Mouse (Mus musculus): ENCODE results near the gene Srr. TPM values are rescaled to one million over a fixed set of nuclear protein-coding genes. Genes with fewer than 3 reads are reported as not detected.

Srr gene
- polyA plus RNA-seq, 1 experiment from 2014 or later, result 4.9 TPM

GRCm38 (mm10) chr11:74870544-74870943, 55.2 kb downstream of the Srr start:
- Histone ChIP-seq H3K4me1 (peaks cover 5% of the 10 kb centered on the region; the same call in 1 of the 2 replicates), H3K4me3 (no peak overlapping the region), H3K9ac (no peak overlapping the region), H3K4me2 (no peak overlapping the region), H3K36me3 (0 out of 2 replicates have a peak, but pooled peaks cover 7% of the 10 kb centered on the region), H3K9me3 (replicated peaks) (no peaks in the 10 kb centered on the region), H3K27me3 (replicated peaks) (0 out of 2 replicates have a peak, but pooled peaks cover 4% of the 10 kb centered on the region), H3K27ac (no peak overlapping the region)
- no peak for ATAC-seq
- 58% methylated on average over 4 of the region's 4 CpGs for WGBS (ENCODE audit: insufficient replicate concordance)

GRCm38 (mm10) chr11:74869603-74870002, 56.1 kb downstream of the Srr start:
- WGBS (ENCODE audit: insufficient replicate concordance), result 77% methylated on average over 6 of the region's 6 CpGs
- H3K9me3 ChIP-seq (replicated peaks), result no peaks in the 10 kb centered on the region
- peaks cover 2% of the 10 kb centered on the region; the same call in 1 of the 2 replicates for H3K4me1 ChIP-seq
- no peak overlapping the region for H3K4me3 ChIP-seq
- no peak for ATAC-seq
- H3K36me3 ChIP-seq, result 0 out of 2 replicates have a peak, but pooled peaks cover 7% of the 10 kb centered on the region
- no peak overlapping the region for H3K27ac ChIP-seq
- no peak overlapping the region for H3K9ac ChIP-seq
- 0 out of 2 replicates have a peak, but pooled peaks cover 2% of the 10 kb centered on the region for H3K27me3 ChIP-seq (replicated peaks)
- H3K4me2 ChIP-seq, result no peak overlapping the region

- Histone ChIP-seq H3K36me3 (0 out of 2 replicates have a peak, but pooled peaks cover 7% of the 10 kb centered on the region), H3K9me3 (replicated peaks) (no peaks in the 10 kb centered on the region), H3K9ac (no peak overlapping the region)
These were observed 57.5 kb downstream of the Srr start for GRCm38 (mm10) chr11:74868046-74868760.

DNA sequence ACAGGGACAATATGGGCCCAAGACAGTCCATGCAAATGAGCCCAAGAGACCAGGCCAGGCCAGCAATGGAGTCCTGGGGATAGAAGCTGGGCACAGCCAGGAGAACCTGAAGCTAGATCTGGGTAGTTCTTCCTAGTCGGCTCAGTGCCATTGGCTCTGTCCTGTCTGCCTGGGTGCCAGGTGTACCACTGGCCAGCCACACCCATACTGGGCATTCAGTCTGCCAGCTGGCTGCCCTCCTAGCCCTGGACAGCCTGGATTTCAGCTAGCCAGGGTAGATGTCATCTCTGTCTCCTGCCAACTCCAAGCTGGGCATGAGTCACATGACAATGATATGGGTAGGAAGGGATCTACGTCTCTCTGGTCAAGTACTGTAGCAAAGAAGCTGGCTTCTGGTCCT, 58.6 kb downstream of the Srr start:
- Histone ChIP-seq H3K27ac (no peak overlapping the region), H3K27me3 (replicated peaks) (no peaks in the 10 kb centered on the region), H3K4me1 (no peaks in the 10 kb centered on the region), H3K9me3 (replicated peaks) (no peaks in the 10 kb centered on the region), H3K4me2 (no peak overlapping the region), H3K4me3 (no peak overlapping the region), H3K36me3 (0 out of 2 replicates have a peak, but pooled peaks cover 7% of the 10 kb centered on the region), H3K9ac (no peak overlapping the region)
- ATAC-seq, result no peak
- WGBS (ENCODE audit: insufficient replicate concordance), result 69% methylated on average over 2 of the region's 2 CpGs

More at GRCm38 (mm10) chr11:74868046-74868760, 57.5 kb downstream of the Srr start:
- H3K4me2 ChIP-seq, result no peak overlapping the region
- H3K27me3 ChIP-seq (replicated peaks), result no peaks in the 10 kb centered on the region
- H3K4me1 ChIP-seq, result no peaks in the 10 kb centered on the region
- no peak overlapping the region for H3K27ac ChIP-seq
- ATAC-seq, result no peak
- H3K4me3 ChIP-seq, result no peak overlapping the region
- 79% methylated on average over 13 of the region's 13 CpGs for WGBS (ENCODE audit: insufficient replicate concordance)

DNA sequence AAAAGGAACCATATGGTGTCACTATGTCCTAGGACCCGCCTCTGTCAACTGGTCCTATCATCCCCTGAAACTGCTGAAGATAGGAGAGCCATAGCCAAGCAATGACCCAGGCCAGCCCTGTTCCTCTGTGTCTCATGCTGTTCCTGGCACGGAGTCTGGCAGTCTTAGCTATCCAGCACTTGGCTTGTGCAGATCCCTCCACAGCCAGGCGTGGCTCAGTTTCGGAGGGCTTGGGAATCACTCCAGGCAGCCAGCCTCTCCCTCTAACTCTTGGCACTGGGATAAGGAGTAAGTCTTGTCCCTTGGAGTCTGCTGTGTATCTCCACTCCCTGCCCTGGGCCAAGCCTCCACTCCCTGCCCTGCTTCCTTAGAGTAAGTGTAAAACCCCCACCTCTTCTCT, 59.1 kb downstream of the Srr start:
- 73% methylated on average over 4 of the region's 4 CpGs for WGBS (ENCODE audit: insufficient replicate concordance)
- Histone ChIP-seq H3K9me3 (replicated peaks) (no peaks in the 10 kb centered on the region), H3K4me2 (no peak overlapping the region), H3K4me1 (no peaks in the 10 kb centered on the region), H3K9ac (no peak overlapping the region), H3K36me3 (0 out of 2 replicates have a peak, but pooled peaks cover 7% of the 10 kb centered on the region), H3K27me3 (replicated peaks) (no peaks in the 10 kb centered on the region), H3K27ac (no peak overlapping the region), H3K4me3 (no peak overlapping the region)
- no peak for ATAC-seq

DNA sequence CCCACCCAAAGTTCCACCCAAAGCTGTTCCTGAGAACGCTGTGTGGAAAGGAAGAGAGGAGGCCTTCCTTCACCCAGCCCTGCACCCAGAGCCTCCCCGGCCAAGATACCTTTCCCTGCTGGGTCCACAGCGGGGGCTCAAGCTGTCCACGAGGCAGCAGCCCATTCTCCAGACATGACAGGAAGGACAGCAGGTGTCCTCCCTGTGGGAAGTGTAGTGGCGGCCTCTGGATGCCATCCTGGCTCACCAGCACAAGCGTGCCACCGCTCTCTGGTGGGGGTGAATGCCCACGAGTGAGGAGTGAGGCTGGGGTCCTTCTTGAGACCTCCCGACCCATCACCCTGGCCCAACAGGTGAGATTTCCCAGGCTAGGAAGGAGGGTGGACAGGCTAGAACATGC, 60.5 kb downstream of the Srr start:
- no peak for ATAC-seq
- Histone ChIP-seq H3K27me3 (replicated peaks) (no peaks in the 10 kb centered on the region), H3K4me3 (no peak overlapping the region), H3K9me3 (replicated peaks) (no peaks in the 10 kb centered on the region), H3K27ac (no peak overlapping the region), H3K4me2 (no peak overlapping the region), H3K9ac (no peak overlapping the region), H3K4me1 (no peaks in the 10 kb centered on the region), H3K36me3 (0 out of 2 replicates have a peak, but pooled peaks cover 7% of the 10 kb centered on the region)
- WGBS (ENCODE audit: insufficient replicate concordance), result 77% methylated on average over 9 of the region's 9 CpGs

DNA sequence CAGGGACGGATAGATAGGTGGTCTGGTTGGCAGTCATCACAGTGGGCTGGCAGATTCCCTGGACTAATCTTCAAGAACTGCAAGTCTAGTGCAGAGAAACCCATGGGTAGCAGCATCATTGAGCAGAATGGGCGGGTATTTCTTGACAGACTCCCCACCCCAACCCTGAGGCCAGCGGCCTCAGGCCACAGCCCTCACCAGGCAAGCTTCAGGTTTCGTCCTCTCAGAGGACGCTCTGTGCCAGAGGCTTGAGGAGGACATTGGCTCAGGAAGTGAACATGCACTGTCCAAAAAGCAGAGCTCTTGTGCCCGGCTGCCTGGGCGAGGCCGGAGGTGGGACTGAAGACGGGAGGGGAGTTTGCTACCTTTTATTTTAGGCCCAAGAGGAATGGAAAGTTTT, 61.3 kb downstream of the Srr start:
- WGBS (ENCODE audit: insufficient replicate concordance), result 82% methylated on average over 9 of the region's 9 CpGs
- H3K4me1 ChIP-seq, result no peaks in the 10 kb centered on the region

DNA sequence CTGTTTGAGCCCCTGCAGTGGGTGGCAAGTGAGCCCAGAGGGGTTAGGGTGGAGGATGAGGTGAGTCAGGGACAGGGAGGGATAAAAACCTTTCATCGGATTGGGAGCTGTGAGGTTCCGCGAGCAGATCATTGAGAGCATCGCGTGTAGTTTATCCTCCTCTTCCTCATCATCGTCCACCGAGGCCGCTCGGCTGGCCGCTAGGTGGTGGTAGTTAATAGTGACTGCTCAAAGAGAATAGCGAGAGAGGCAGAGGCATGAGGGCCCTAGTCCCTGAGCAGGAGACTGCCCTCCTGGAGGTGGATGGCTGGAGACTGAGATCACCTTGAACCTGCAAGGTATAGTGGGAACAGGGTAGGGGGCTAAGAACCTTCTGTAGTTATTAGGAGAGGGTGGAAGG, 62.3 kb downstream of the Srr start:
- no peak for ATAC-seq
- Histone ChIP-seq H3K9me3 (replicated peaks) (no peaks in the 10 kb centered on the region), H3K9ac (no peak overlapping the region), H3K4me1 (no peaks in the 10 kb centered on the region), H3K36me3 (0 out of 2 replicates have a peak, but pooled peaks cover 7% of the 10 kb centered on the region), H3K27me3 (replicated peaks) (no peaks in the 10 kb centered on the region), H3K4me3 (no peak overlapping the region), H3K27ac (no peak overlapping the region), H3K4me2 (no peak overlapping the region)
- 28% methylated on average over 11 of the region's 11 CpGs for WGBS (ENCODE audit: insufficient replicate concordance)

More for the DNA sequence above, 61.3 kb downstream of the Srr start:
- Histone ChIP-seq H3K27ac (no peak overlapping the region), H3K9me3 (replicated peaks) (no peaks in the 10 kb centered on the region), H3K36me3 (0 out of 2 replicates have a peak, but pooled peaks cover 7% of the 10 kb centered on the region), H3K27me3 (replicated peaks) (no peaks in the 10 kb centered on the region), H3K4me2 (no peak overlapping the region), H3K9ac (no peak overlapping the region), H3K4me3 (no peak overlapping the region)
- ATAC-seq, result no peak

DNA sequence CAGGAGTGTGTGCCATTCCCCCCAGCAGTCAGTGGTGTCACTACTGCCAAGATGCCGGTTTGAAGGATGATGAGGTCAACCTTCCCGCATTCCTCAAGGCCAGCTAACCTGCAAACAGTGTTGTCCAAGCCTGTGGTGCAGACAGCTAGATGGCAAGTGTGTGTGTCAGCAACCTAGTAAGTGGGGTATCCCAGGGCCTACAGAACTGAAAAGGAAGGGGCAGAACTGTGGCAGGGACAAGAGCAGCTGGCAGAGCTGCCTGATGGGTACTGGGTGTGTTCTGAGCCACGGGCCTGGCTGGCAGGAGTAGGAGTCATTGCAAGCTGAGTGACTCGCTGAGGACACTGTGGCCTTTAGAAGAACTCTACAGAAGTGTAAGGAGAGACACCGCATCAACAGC, 63.6 kb downstream of the Srr start:
- WGBS (ENCODE audit: insufficient replicate concordance), result 78% methylated on average over 5 of the region's 5 CpGs
- ATAC-seq, result no peak

DNA sequence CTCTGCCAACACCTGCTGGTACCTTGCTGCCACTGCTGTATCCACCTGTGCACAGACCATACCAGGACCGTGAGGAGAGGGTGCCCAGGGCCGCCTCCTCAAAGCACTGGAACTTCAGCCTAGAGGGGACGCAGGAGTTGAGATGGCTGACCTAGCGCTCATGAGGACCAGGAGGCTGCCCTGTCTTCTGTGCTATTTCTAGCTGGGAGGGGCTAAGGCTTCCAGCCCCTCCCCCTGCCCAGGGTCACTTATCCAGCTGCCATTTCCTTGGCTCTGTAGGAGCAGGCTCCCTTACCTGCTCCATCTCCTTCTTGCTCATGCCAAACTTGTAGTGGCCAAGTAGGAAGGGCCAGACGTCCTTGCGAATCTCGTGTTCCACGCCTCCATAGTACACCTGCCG, 68.0 kb downstream of the Srr start:
- Histone ChIP-seq H3K4me2 (no peak overlapping the region), H3K9ac (no peak overlapping the region), H3K27ac (no peak overlapping the region), H3K4me3 (no peak overlapping the region), H3K4me1 (no peaks in the 10 kb centered on the region), H3K9me3 (replicated peaks) (no peaks in the 10 kb centered on the region), H3K36me3 (peaks cover 8% of the 10 kb centered on the region), H3K27me3 (replicated peaks) (no peaks in the 10 kb centered on the region)
- ATAC-seq, result no peak
- WGBS (ENCODE audit: insufficient replicate concordance), result 86% methylated on average over 9 of the region's 9 CpGs

More for the DNA sequence above, 63.6 kb downstream of the Srr start:
- Histone ChIP-seq H3K4me2 (no peak overlapping the region), H3K27ac (no peak overlapping the region), H3K4me3 (no peak overlapping the region), H3K9ac (no peak overlapping the region), H3K36me3 (0 out of 2 replicates have a peak, but pooled peaks cover 1% of the 10 kb centered on the region), H3K4me1 (no peaks in the 10 kb centered on the region), H3K9me3 (replicated peaks) (no peaks in the 10 kb centered on the region), H3K27me3 (replicated peaks) (no peaks in the 10 kb centered on the region)
